Mouse (Mus musculus): ENCODE data around the gene Nid2. TPM values are rescaled to one million over a fixed set of nuclear protein-coding genes. Genes with fewer than 3 reads are reported as not detected.

Gene Nid2
- polyA plus RNA-seq, 1 experiment from 2014 or later, result 108 TPM

DNA sequence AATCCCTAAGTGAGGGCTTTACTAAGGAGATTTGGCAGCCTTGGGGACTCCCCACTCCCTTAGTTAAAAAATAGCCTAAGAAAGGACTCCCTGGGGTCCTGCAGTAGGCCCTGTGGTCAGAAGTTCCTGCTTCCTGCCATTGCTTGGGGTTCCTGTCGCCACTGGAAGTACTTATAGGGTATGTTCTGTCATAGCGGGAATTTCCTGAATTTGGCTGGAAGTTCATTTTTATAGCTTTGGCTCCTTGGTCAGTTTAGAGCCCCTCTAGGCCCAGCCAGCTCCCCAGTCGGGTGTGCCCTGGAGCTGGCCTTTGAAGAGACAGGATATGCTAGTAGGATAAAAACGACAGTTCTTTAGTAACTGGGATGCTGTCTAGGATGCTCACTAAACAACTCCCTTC lies 43.8 kb downstream of the Nid2 start:
- H3K9me3 ChIP-seq, result no peaks in the 10 kb centered on the region
- no peak overlapping the region for H3K4me2 ChIP-seq
- no peak overlapping the region for H3K4me3 ChIP-seq
- H3K27me3 ChIP-seq, result no peaks in the 10 kb centered on the region
- no peak for ATAC-seq (ENCODE audit: borderline replicate concordance, extremely low read depth, low FRiP score, low TSS enrichment)
- no peaks in the 10 kb centered on the region for H3K4me1 ChIP-seq
- H3K27ac ChIP-seq, result no peak overlapping the region
- peaks cover 30% of the 10 kb centered on the region for H3K36me3 ChIP-seq
- 57% methylated on average over 4 of the region's 4 CpGs for WGBS
- H3K9ac ChIP-seq, result no peak overlapping the region

DNA sequence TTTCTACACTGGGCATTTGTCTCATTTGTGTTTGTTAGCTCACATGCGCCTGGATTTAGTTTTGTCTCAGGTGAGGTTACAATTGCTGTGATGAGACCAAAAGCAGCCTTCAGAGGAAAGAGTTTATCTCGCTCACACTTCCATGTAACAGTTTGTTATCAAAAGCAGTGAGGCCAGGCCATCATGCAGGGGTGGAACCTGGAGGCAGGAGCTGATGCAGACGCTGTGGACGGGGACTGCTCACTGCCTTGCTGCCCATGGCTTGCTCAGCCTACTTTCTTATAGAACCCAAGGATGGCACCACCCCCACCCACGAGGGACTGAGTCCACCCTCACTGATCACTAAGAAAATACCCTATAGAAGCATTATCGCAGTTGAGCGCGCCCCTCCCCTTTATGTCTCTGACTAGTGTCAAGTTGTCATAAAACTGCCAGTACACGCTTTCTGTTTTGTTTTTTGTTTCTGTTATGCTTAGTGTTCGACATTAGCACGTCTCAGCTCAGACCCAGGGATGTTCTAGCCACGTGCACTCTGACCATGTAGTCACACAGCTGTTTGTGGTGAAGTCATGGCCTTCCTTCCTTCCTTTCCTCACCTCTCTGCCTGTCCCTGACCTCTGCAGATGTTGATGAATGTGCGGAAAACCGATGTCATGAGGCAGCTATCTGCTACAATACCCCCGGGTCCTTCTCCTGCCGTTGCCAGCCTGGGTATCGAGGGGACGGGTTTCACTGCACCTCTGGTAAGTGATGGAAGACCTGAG lies 45.7 kb downstream of the Nid2 start:
- no peak overlapping the region for H3K9ac ChIP-seq
- 65% methylated on average over 18 of the region's 18 CpGs for WGBS
- H3K4me2 ChIP-seq, result no peak overlapping the region
- no peak overlapping the region for H3K27ac ChIP-seq
- no peaks in the 10 kb centered on the region for H3K9me3 ChIP-seq
- no peaks in the 10 kb centered on the region for H3K27me3 ChIP-seq
- no peak overlapping the region for H3K4me3 ChIP-seq
- peaks cover 24% of the 10 kb centered on the region for H3K36me3 ChIP-seq
- H3K4me1 ChIP-seq, result no peaks in the 10 kb centered on the region
- no peak for ATAC-seq (ENCODE audit: borderline replicate concordance, extremely low read depth, low FRiP score, low TSS enrichment)

DNA sequence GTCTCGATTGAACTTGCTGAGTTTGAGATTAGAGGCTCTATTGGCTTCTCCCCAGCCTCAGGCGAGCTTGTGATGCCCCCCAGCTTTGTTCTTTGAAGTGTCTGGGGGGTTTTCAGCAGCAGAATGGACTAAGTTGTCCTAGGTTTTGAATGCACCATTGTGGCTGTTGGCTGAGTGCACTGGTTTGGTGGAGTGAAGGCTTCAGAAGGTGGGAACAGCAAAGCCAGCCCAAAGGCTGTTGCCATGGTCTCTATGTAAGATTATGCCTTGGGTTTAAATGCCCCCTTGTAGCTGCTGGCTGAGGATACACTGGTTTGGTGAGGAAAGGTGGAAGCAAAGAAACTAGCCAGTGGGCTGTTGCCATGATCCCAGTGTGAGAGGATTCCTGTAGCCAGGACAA lies 49.4 kb downstream of the Nid2 start:
- no peaks in the 10 kb centered on the region for H3K27me3 ChIP-seq
- no peak overlapping the region for H3K27ac ChIP-seq
- H3K9me3 ChIP-seq, result no peaks in the 10 kb centered on the region
- 0 out of 2 replicates have a peak, but pooled peaks cover 5% of the 10 kb centered on the region for H3K4me1 ChIP-seq
- peaks cover 30% of the 10 kb centered on the region for H3K36me3 ChIP-seq
- 39% methylated on average over 2 of the region's 2 CpGs for WGBS
- H3K9ac ChIP-seq, result no peak overlapping the region
- no peak for ATAC-seq (ENCODE audit: borderline replicate concordance, extremely low read depth, low FRiP score, low TSS enrichment)
- H3K4me2 ChIP-seq, result no peak overlapping the region
- H3K4me3 ChIP-seq, result no peak overlapping the region

DNA sequence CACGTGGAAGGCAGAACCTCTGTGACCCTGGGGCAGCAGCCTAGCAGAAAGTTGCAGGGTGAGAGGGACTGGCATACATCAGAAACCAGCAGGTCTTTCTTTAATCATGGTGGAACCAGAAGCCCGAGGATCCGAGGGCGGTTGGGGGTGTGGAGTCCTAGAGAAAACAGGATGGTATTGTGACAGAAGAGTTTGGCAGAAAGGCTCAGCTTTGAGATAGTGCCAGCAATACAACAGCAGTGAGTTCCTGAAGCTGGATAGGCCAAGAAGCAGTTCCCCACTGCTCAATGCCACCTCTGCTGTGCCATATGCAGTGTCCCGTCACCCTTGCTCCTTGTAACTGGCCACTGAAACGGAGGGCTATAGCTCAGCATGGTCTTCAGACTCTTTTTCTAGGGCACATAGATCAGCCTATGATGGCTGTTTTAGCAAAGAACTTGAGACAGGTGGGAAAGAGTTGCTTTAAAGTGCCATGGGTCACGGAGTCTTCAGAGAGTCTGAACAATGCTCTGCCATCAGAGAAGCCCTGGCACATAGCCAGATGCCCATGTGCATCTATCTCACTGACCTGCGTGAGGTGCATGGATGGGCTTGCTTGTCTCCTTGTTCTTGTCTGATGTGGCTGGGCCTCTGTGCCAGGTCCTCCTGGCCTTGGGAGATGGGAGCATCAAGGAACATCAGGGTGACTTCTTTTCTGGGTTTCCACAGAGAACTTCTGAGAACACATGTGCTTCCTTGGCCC lies 50.6 kb downstream of the Nid2 start:
- Histone ChIP-seq H3K4me1 (0 out of 2 replicates have a peak, but pooled peaks cover 5% of the 10 kb centered on the region), H3K9ac (no peak overlapping the region), H3K27ac (no peak overlapping the region), H3K27me3 (no peaks in the 10 kb centered on the region), H3K9me3 (no peaks in the 10 kb centered on the region), H3K36me3 (peaks cover 32% of the 10 kb centered on the region), H3K4me2 (no peak overlapping the region), H3K4me3 (no peak overlapping the region)
- ATAC-seq (ENCODE audit: borderline replicate concordance, extremely low read depth, low FRiP score, low TSS enrichment), result no peak
- 87% methylated on average over 8 of the region's 8 CpGs for WGBS

DNA sequence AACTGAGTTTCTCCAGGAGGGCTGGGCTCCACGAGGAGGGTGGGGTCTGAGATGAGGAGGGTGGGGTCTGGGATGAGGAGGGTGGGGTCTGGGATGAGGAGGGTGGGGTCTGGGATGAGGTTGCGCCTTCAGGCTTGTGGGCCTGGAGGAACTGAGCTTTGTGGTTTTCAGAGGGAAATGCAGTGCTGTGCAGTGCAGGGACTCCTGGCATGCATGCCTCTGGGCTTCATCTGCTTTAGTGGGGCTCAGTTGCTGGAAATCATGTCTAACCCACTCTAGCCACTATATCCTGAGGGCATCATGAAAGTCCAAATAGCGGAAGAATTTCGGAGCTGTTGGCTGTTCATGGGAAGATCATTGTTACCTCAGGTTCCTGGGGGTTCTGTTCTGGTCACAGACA lies 52.2 kb downstream of the Nid2 start:
- Histone ChIP-seq H3K27ac (no peak overlapping the region), H3K36me3 (peaks cover 31% of the 10 kb centered on the region), H3K9ac (no peak overlapping the region), H3K27me3 (no peaks in the 10 kb centered on the region), H3K4me2 (no peak overlapping the region), H3K4me1 (0 out of 2 replicates have a peak, but pooled peaks cover 5% of the 10 kb centered on the region), H3K9me3 (no peaks in the 10 kb centered on the region), H3K4me3 (no peak overlapping the region)
- no peak for ATAC-seq (ENCODE audit: borderline replicate concordance, extremely low read depth, low FRiP score, low TSS enrichment)
- 70% methylated on average over 4 of the region's 4 CpGs for WGBS

DNA sequence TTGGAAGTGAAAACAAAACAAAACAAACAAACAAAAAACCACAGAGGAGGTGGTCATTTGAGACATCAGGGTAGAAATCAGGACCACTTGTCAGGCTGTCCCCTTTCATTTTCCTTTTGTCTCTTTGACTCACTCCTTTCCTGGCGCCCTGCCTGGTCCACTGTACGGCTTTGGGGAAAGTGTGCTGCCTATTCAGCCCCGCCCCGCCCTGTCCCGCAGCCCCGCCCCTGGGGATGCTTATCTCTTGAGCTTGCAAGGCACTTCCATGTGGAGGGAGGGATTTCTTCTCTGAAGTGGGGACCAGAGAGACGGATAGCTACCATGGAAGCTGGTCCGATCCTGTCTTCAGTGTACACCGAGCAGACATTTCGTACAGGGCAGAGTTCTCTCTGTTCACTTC lies 52.6 kb downstream of the Nid2 start:
- no peak for ATAC-seq (ENCODE audit: borderline replicate concordance, extremely low read depth, low FRiP score, low TSS enrichment)
- peaks cover 28% of the 10 kb centered on the region for H3K36me3 ChIP-seq

DNA sequence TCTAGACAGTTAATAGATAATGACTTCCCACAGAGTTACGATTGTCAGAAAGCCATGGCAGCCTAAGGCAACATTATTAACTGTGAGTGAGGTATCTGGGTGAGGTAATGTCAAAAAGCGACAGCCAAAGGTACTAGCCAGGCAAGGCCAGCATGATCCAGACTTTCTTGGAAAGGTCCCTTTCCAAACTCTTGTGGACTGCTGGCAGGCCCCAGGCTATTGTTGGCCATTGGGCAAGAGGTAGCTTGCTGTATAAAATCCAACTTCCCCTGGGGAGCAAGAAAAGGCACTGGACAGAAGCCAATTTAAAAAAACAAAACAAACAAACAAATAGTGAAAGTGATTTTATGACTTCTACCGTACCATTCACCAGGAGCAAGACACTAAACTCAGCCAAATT lies 56.3 kb downstream of the Nid2 start:
- Histone ChIP-seq H3K4me2 (no peak overlapping the region), H3K9me3 (no peaks in the 10 kb centered on the region), H3K27ac (no peak overlapping the region), H3K4me1 (0 out of 2 replicates have a peak, but pooled peaks cover 5% of the 10 kb centered on the region), H3K27me3 (no peaks in the 10 kb centered on the region), H3K9ac (no peak overlapping the region), H3K4me3 (no peak overlapping the region), H3K36me3 (peaks cover 32% of the 10 kb centered on the region)
- ATAC-seq (ENCODE audit: borderline replicate concordance, extremely low read depth, low FRiP score, low TSS enrichment), result no peak
- WGBS, result 73% methylated on average over 3 of the region's 3 CpGs

More for the DNA sequence above, 52.6 kb downstream of the Nid2 start:
- 0 out of 2 replicates have a peak, but pooled peaks cover 5% of the 10 kb centered on the region for H3K4me1 ChIP-seq
- H3K4me2 ChIP-seq, result no peak overlapping the region
- H3K9me3 ChIP-seq, result no peaks in the 10 kb centered on the region
- 48% methylated on average over 10 of the region's 10 CpGs for WGBS
- H3K27me3 ChIP-seq, result no peaks in the 10 kb centered on the region
- no peak overlapping the region for H3K27ac ChIP-seq
- no peak overlapping the region for H3K4me3 ChIP-seq
- H3K9ac ChIP-seq, result no peak overlapping the region

DNA sequence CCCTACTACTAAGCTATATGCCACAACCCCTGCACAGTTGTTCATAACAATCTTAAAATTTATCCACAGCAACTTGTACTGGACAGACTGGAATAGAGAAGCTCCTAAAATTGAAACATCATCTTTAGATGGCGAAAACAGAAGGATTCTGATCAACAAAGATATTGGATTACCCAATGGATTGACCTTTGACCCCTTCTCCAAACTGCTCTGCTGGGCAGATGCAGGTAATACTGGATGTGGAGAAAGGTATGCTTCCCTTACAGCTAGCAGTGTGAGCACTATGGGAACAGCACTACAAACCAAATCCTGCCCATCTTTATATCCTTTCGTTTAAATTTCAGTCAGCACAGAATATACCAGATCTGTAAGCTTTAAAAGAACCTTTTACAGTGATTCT lies 56.8 kb downstream of the Nid2 start:
- 0 out of 2 replicates have a peak, but pooled peaks cover 5% of the 10 kb centered on the region for H3K4me1 ChIP-seq
- H3K27ac ChIP-seq, result no peak overlapping the region
- H3K4me3 ChIP-seq, result no peak overlapping the region
- no peak overlapping the region for H3K4me2 ChIP-seq
- WGBS, result 93% methylated on average over 2 of the region's 2 CpGs
- no peak overlapping the region for H3K9ac ChIP-seq
- ATAC-seq (ENCODE audit: borderline replicate concordance, extremely low read depth, low FRiP score, low TSS enrichment), result no peak
- peaks cover 34% of the 10 kb centered on the region for H3K36me3 ChIP-seq
- no peaks in the 10 kb centered on the region for H3K9me3 ChIP-seq
- no peaks in the 10 kb centered on the region for H3K27me3 ChIP-seq

DNA sequence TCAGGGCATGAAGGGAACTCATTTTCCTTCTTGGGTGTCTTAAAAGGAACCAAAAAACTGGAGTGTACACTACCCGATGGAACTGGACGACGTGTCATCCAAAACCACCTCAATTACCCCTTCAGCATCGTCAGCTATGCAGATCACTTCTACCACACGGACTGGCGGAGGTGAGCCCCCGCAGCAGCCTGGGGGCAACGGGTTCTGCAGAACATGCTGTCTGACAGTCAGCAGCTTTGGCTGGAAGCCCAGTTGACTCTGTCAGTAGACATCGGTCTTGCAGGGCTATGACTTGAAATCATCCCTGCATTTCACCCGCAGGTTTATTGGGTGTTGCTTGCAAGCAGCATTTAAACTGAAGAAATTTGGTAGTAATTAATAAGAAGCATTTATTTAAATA lies 58.9 kb downstream of the Nid2 start:
- no peaks in the 10 kb centered on the region for H3K9me3 ChIP-seq
- H3K4me1 ChIP-seq, result no peaks in the 10 kb centered on the region
- H3K27me3 ChIP-seq, result no peaks in the 10 kb centered on the region
- no peak overlapping the region for H3K27ac ChIP-seq
- no peak overlapping the region for H3K4me2 ChIP-seq
- 69% methylated on average over 10 of the region's 10 CpGs for WGBS
- no peak overlapping the region for H3K4me3 ChIP-seq
- H3K9ac ChIP-seq, result no peak overlapping the region
- peaks cover 48% of the 10 kb centered on the region for H3K36me3 ChIP-seq
- ATAC-seq (ENCODE audit: borderline replicate concordance, extremely low read depth, low FRiP score, low TSS enrichment), result no peak

DNA sequence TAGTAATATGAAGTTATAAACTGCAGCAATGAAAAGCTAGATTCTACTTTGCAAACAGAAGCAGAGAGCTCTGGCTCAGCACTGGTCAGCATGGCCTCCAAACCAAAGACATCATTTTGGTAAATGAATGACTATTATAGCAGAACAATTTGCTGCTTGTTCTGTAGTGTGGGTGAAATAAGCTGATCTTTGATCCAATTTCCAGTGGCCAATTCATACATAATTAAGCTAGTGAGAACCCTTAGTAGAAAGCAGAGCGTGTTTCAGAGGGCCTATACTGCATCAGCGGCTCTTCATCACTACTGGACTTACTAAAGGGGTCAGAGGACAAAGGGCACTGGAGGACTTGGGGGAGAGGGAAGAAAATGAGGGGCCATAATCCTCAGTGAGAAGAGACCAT lies 62.0 kb downstream of the Nid2 start:
- WGBS, result 93% methylated on average over 2 of the region's 2 CpGs
- Histone ChIP-seq H3K27ac (no peak overlapping the region), H3K27me3 (no peaks in the 10 kb centered on the region), H3K9ac (no peak overlapping the region), H3K4me1 (no peaks in the 10 kb centered on the region), H3K4me2 (no peak overlapping the region), H3K4me3 (no peak overlapping the region), H3K36me3 (peaks cover 59% of the 10 kb centered on the region), H3K9me3 (no peaks in the 10 kb centered on the region)
- ATAC-seq (ENCODE audit: borderline replicate concordance, extremely low read depth, low FRiP score, low TSS enrichment), result no peak

DNA sequence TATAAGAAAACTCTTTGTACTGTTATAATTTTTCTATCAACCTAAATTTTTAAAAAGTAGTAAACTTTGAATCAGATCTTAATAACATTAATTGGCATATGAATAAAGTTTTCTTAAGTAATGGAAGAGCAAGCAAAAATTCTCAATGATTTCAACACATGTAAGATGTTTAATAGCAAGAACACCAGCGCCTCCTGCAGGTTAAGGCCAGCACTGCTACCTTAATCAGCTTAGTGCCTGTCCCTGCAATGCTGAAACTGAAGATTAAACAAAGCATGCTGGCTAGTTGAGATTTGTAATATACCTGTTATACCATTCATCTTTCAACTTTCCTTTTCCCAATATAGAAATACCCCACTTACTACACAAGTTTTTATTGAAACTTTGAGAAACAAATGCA lies 66.9 kb downstream of the Nid2 start:
- ATAC-seq (ENCODE audit: borderline replicate concordance, extremely low read depth, low FRiP score, low TSS enrichment), result no peak
- WGBS, result 8% methylated on average over 1 of the region's 1 CpGs
- Histone ChIP-seq H3K4me2 (no peak overlapping the region), H3K36me3 (peaks cover 60% of the 10 kb centered on the region), H3K4me1 (peaks cover 5% of the 10 kb centered on the region), H3K4me3 (no peak overlapping the region), H3K9me3 (no peaks in the 10 kb centered on the region), H3K9ac (no peak overlapping the region), H3K27ac (no peak overlapping the region), H3K27me3 (no peaks in the 10 kb centered on the region)

DNA sequence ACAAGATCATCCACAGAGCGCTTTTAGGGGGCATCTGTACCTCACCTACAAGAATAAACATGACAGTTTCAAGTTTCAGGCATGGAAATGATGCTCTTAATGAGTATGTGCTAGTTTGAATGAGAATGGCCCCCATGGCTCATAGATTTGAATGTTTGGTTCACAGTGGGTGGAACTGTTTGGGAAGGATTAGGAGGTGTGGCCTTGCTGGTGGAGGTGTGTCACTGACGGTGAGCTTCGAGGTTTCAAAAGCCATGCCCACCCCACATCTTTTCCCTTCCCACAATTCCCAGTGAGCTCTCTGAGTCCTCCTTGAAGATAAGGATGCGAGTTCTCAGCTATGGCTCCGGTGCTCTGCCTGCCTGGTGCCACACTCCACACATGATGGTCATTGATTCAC lies 70.6 kb downstream of the Nid2 start:
- Histone ChIP-seq H3K36me3 (peaks cover 31% of the 10 kb centered on the region), H3K4me1 (peaks cover 18% of the 10 kb centered on the region), H3K27ac (no peak overlapping the region), H3K9ac (no peak overlapping the region), H3K27me3 (no peaks in the 10 kb centered on the region), H3K4me2 (no peak overlapping the region), H3K9me3 (no peaks in the 10 kb centered on the region), H3K4me3 (no peak overlapping the region)
- 98% methylated on average over 5 of the region's 5 CpGs for WGBS
- ATAC-seq (ENCODE audit: borderline replicate concordance, extremely low read depth, low FRiP score, low TSS enrichment), result no peak
